Mouse (Mus musculus): ENCODE measurements at regions not wholly inside any gene's neighbourhood (a gene's known extent, or its start where the extent isn't known, plus 50 kb on each side); places are given as distances from the start of the nearest gene placed in this dataset.

- no peak for TF ChIP-seq CTCF (IDR thresholded peaks at IDR 0.05; ENCODE audit: low read depth, low read length)
- TF ChIP-seq POLR2A (IDR thresholded peaks at IDR 0.05; ENCODE audit: extremely low read depth, insufficient read depth, low read length): no peak
Observed at GRCm38 (mm10) chr8:90125426-90125825, 222.7 kb downstream of the Tox3 start.
